Mouse (Mus musculus): Measurements from ENCODE around the gene Igsf10.

GRCm38 (mm10) chr3:59270811-59271210 lies 73.4 kb downstream of the Igsf10 start:
- TF ChIP-seq POLR2A (IDR thresholded peaks at IDR 0.05; ENCODE audit: borderline replicate concordance, control insufficient read depth, low read depth, low read length): no peak
- TF ChIP-seq CTCF (IDR thresholded peaks at IDR 0.05; ENCODE audit: control insufficient read depth, insufficient read depth, low read length): no peak

Data from bone marrow, adult 2 months (tissue).